Comparison of ENCODE assay signal across 7 mouse cellular contexts in genomic region chr9:43104873-43105663, GRCm38 (mm10). TPM values are rescaled to one million over a fixed set of nuclear protein-coding genes. Genes with fewer than 3 reads are reported as not detected.
A peak's percentile ranks its signal among the peaks of the same experiment; 100 is the strongest.
DNase-seq lines count a peak whose midpoint lies in the region; ATAC-seq and TF ChIP-seq lines count a peak whose summit lies in the region.

No protein-coding gene starts in this region.

- H3K9me3 ChIP-seq in forebrain, embryonic 11.5 days (ENCODE audit: control insufficient read depth, low read length) = no peaks in the 10 kb centered on the region
- no peaks in the 10 kb centered on the region for H3K9me3 ChIP-seq in hindbrain, embryonic 12.5 days (replicated peaks)
- no peaks in the 10 kb centered on the region for H3K9me3 ChIP-seq in limb, embryonic 12.5 days
- no peaks in the 10 kb centered on the region for H3K9me3 ChIP-seq in neural tube, embryonic 12.5 days

- peak overlapping the region; percentile 91 for H3K9ac ChIP-seq in forebrain, embryonic 11.5 days (ENCODE audit: low read length)
- H3K9ac ChIP-seq in hindbrain, embryonic 12.5 days = peak overlapping the region; percentile 94
- H3K9ac ChIP-seq in limb, embryonic 12.5 days (replicated peaks) = peak overlapping the region; percentile 95
- H3K9ac ChIP-seq in neural tube, embryonic 12.5 days = peak overlapping the region; percentile 92

- under 1% methylated on average over 38 of the region's 40 CpGs for WGBS in bone marrow, adult 2 months
- WGBS in forebrain, embryonic 11.5 days = under 1% methylated on average over 40 of the region's 40 CpGs
- WGBS in hindbrain, embryonic 12.5 days = under 1% methylated on average over 34 of the region's 40 CpGs
- under 1% methylated on average over 40 of the region's 40 CpGs for WGBS in limb, embryonic 12.5 days
- WGBS in neural tube, embryonic 12.5 days = under 1% methylated on average over 36 of the region's 40 CpGs

- no peaks in the 10 kb centered on the region for H3K4me1 ChIP-seq in bone marrow, adult 2 months (ENCODE audit: control insufficient read depth, insufficient read depth, low read length)
- H3K4me1 ChIP-seq in forebrain, embryonic 11.5 days (replicated peaks; ENCODE audit: control insufficient read depth, insufficient read depth, low read length) = no peaks in the 10 kb centered on the region; the same call in 1 of the 2 replicates
- H3K4me1 ChIP-seq in hindbrain, embryonic 12.5 days = peaks cover 35% of the 10 kb centered on the region
- H3K4me1 ChIP-seq in limb, embryonic 12.5 days (replicated peaks) = peaks cover 31% of the 10 kb centered on the region
- H3K4me1 ChIP-seq in neural tube, embryonic 12.5 days = peaks cover 22% of the 10 kb centered on the region

- peak; percentile 31; the same call in 1 of the 2 replicates for ATAC-seq in forebrain, embryonic 11.5 days (replicated peaks; ENCODE audit: low FRiP score)
- ATAC-seq in hindbrain, embryonic 12.5 days (ENCODE audit: low FRiP score) = no peak
- no peak for ATAC-seq in limb, embryonic 12.5 days (ENCODE audit: insufficient number of reproducible peaks, insufficient read depth, low FRiP score, low TSS enrichment, low read depth)
- 0 out of 2 replicates have a peak, but pooled peaks have one; percentile 29 for ATAC-seq in neural tube, embryonic 12.5 days (ENCODE audit: low FRiP score, low read depth)

- no peaks in the 10 kb centered on the region for H3K27me3 ChIP-seq in forebrain, embryonic 11.5 days (ENCODE audit: control insufficient read depth, insufficient read depth, low read length)
- no peaks in the 10 kb centered on the region for H3K27me3 ChIP-seq in hindbrain, embryonic 12.5 days
- H3K27me3 ChIP-seq in limb, embryonic 12.5 days = no peaks in the 10 kb centered on the region
- no peaks in the 10 kb centered on the region for H3K27me3 ChIP-seq in neural tube, embryonic 12.5 days (replicated peaks)

- peak overlapping the region; percentile 87 for H3K27ac ChIP-seq in bone marrow, adult 2 months (ENCODE audit: control insufficient read depth, insufficient read depth, low read depth, low read length, poor library complexity)
- peak overlapping the region; percentile 73 for H3K27ac ChIP-seq in forebrain, embryonic 11.5 days (ENCODE audit: low read depth, low read length)
- H3K27ac ChIP-seq in hindbrain, embryonic 12.5 days = peak overlapping the region; percentile 89
- peak overlapping the region; percentile 95 for H3K27ac ChIP-seq in limb, embryonic 12.5 days
- peak overlapping the region; percentile 64; the same call in 1 of the 2 replicates for H3K27ac ChIP-seq in neural tube, embryonic 12.5 days

- no peak for TF ChIP-seq POLR2A in bone marrow, adult 2 months (IDR thresholded peaks at IDR 0.05; ENCODE audit: borderline replicate concordance, control insufficient read depth, low read depth, low read length)

- H3K4me3 ChIP-seq in bone marrow, adult 2 months (replicated peaks; ENCODE audit: control insufficient read depth, low read depth, low read length) = peak overlapping the region; percentile 72
- peak overlapping the region; percentile 89 for H3K4me3 ChIP-seq in forebrain, embryonic 11.5 days (ENCODE audit: low read depth, low read length)
- H3K4me3 ChIP-seq in hindbrain, embryonic 12.5 days = peak overlapping the region; percentile 74
- H3K4me3 ChIP-seq in limb, embryonic 12.5 days (replicated peaks) = peak overlapping the region; percentile 91
- H3K4me3 ChIP-seq in neural tube, embryonic 12.5 days = peak overlapping the region; percentile 93

- no peaks in the 10 kb centered on the region for H3K36me3 ChIP-seq in forebrain, embryonic 11.5 days (ENCODE audit: control insufficient read depth, insufficient read depth, low read length)
- H3K36me3 ChIP-seq in hindbrain, embryonic 12.5 days = 0 out of 2 replicates have a peak, but pooled peaks cover under 1% of the 10 kb centered on the region
- H3K36me3 ChIP-seq in limb, embryonic 12.5 days = peaks cover under 1% of the 10 kb centered on the region
- H3K36me3 ChIP-seq in neural tube, embryonic 12.5 days = 0 out of 2 replicates have a peak, but pooled peaks cover under 1% of the 10 kb centered on the region

- DNase-seq in urinary bladder, postnatal 14 days (ENCODE audit: low spot score) = peak; percentile 35
- no peak for DNase-seq in urinary bladder, postnatal 10 days (ENCODE audit: low spot score)
- DNase-seq in forebrain, embryonic 11.5 days (ENCODE audit: low spot score) = no peak

- peak overlapping the region; percentile 61 for H3K4me2 ChIP-seq in forebrain, embryonic 11.5 days (ENCODE audit: low read depth, low read length, severe bottlenecking)
- H3K4me2 ChIP-seq in hindbrain, embryonic 12.5 days (replicated peaks) = peak overlapping the region; percentile 93
- H3K4me2 ChIP-seq in limb, embryonic 12.5 days = peak overlapping the region; percentile 87
- peak overlapping the region; percentile 67 for H3K4me2 ChIP-seq in neural tube, embryonic 12.5 days (replicated peaks)

- TF ChIP-seq CTCF in bone marrow, adult 2 months (IDR thresholded peaks at IDR 0.05; ENCODE audit: control insufficient read depth, insufficient read depth, low read length) = no peak

RNA-seq across cellular contexts. Expression of gene Arhgef12, which starts 2.0 kb away (rescaled TPM):
- 21.1 and 29.7 TPM in 2 replicates for polyA plus RNA-seq in bone marrow, adult 2 months (2011; ENCODE audit: insufficient read depth, insufficient read length, low replicate concordance, missing spikeins)
- 14.6 and 14.8 TPM in 2 replicates for polyA plus RNA-seq in forebrain, embryonic 11.5 days (2014; fragmentation: Nextera tagmentation; extraction: Ambion mirVana)
- 16.1 and 18.5 TPM in 2 replicates for polyA plus RNA-seq in hindbrain, embryonic 12.5 days (2016; fragmentation: Nextera tagmentation; extraction: Ambion mirVana)
- polyA plus RNA-seq in limb, embryonic 12.5 days (2016; fragmentation: Nextera tagmentation; extraction: Ambion mirVana) = 14.8 and 16.9 TPM in 2 replicates
- 17.1 and 19.2 TPM in 2 replicates for polyA plus RNA-seq in neural tube, embryonic 12.5 days (2016; fragmentation: Nextera tagmentation; extraction: Ambion mirVana)

RNA-seq across cellular contexts. Expression of gene Tmem136, which starts 11.3 kb away (rescaled TPM):
- polyA plus RNA-seq in bone marrow, adult 2 months (2011; ENCODE audit: insufficient read depth, insufficient read length, low replicate concordance, missing spikeins) = 2.1 TPM in 1 of 2 replicates, not detected in the other
- 13.5 and 13.8 TPM in 2 replicates for polyA plus RNA-seq in forebrain, embryonic 11.5 days (2014; fragmentation: Nextera tagmentation; extraction: Ambion mirVana)
- 10.7 and 13.7 TPM in 2 replicates for polyA plus RNA-seq in hindbrain, embryonic 12.5 days (2016; fragmentation: Nextera tagmentation; extraction: Ambion mirVana)
- 8.9 and 11.8 TPM in 2 replicates for polyA plus RNA-seq in limb, embryonic 12.5 days (2016; fragmentation: Nextera tagmentation; extraction: Ambion mirVana)
- polyA plus RNA-seq in neural tube, embryonic 12.5 days (2016; fragmentation: Nextera tagmentation; extraction: Ambion mirVana) = 9.4 and 11.5 TPM in 2 replicates

Comparison
In these comparisons a context has a peak if more than half of its experiments do, and no peak if none do; other contexts are left out.
1. ATAC-seq: peak in forebrain, embryonic 11.5 days (single experiment) and neural tube, embryonic 12.5 days (single experiment); none in hindbrain, embryonic 12.5 days (single experiment) and limb, embryonic 12.5 days (single experiment).
2. Peak in every context shown above with its lines, with median percentiles within 50 percentile points of each other: H3K27ac ChIP-seq, H3K4me3 ChIP-seq, H3K4me2 ChIP-seq and H3K9ac ChIP-seq.